Mouse (Mus musculus) forebrain, embryonic 14.5 days (tissue): ENCODE results near the gene Cdc42. TPM values are rescaled to one million over a fixed set of nuclear protein-coding genes. Genes with fewer than 3 reads are reported as not detected.

Source experiments
- ATAC-seq: fragments of 200-750 bp; cut with Nextera tagmentation; 2 replicates; pipeline ENCODE4 v1.8.0; 2017; ENCODE audit warnings: mild to moderate bottlenecking, moderate library complexity
- DNase-seq: peaks from one replicate; pipeline ENCODE4 v3.0.0-alpha.2; 2015; ENCODE audit warnings: low spot score
- H3K27ac ChIP-seq: fragments of 300-500 bp; sonication (generic); 2 replicates; pipeline ENCODE4 v1.5.1; 2014; ENCODE audit warnings: low read depth, mild to moderate bottlenecking, control low read depth, low read length, moderate library complexity
- H3K27me3 ChIP-seq: fragments of 300-500 bp; sonication (generic); replicated peaks from 2 replicates; pipeline ENCODE4 v1.6.1; 2014; ENCODE audit warnings: low read length, control low read depth, mixed read lengths; ENCODE audit not compliant: control insufficient read depth, insufficient read depth
- H3K36me3 ChIP-seq: fragments of 300-500 bp; sonication (generic); 2 replicates; pipeline ENCODE4 v1.6.1; 2014; ENCODE audit warnings: low read length, control low read depth; ENCODE audit not compliant: control insufficient read depth, insufficient read depth
- H3K4me1 ChIP-seq: fragments of 300-500 bp; sonication (generic); 2 replicates; pipeline ENCODE4 v1.6.1; 2014; ENCODE audit warnings: antibody characterized with exemption, low read length, control low read depth; ENCODE audit not compliant: control insufficient read depth, insufficient read depth
- H3K4me2 ChIP-seq: fragments of 300-500 bp; sonication (generic); 2 replicates; pipeline ENCODE4 v1.6.1; 2014; ENCODE audit warnings: mild to moderate bottlenecking, control low read depth, low read length
- H3K4me3 ChIP-seq: fragments of 300-500 bp; sonication (generic); 2 replicates; pipeline ENCODE4 v1.5.1; 2014; ENCODE audit warnings: low read depth, low read length, control low read depth
- H3K9ac ChIP-seq: fragments of 300-500 bp; sonication (generic); 2 replicates; pipeline ENCODE4 v1.6.1; 2014; ENCODE audit warnings: mild to moderate bottlenecking, low read length, control low read depth, moderate library complexity
- H3K9me3 ChIP-seq: fragments of 300-500 bp; sonication (generic); replicated peaks from 2 replicates; pipeline ENCODE4 v1.6.1; 2016; ENCODE audit warnings: low read length, control low read depth, mixed read lengths; ENCODE audit not compliant: control insufficient read depth
- WGBS: fragments of 180-500 bp; shearing (Covaris S2); extraction: QIAGEN DNeasy Blood & Tissue Kit; methylation state at CpG from one replicate; pipeline ENCODE4 v1.1.7; 2014; 5-methylcytosine and 5-hydroxymethylcytosine counted together
- polyA plus RNA-seq: library from polyadenylated mRNA; unstranded; fragments of >200 nt; fragmentation: Nextera tagmentation; extraction: Ambion mirVana; gene quantifications from 2 replicates; pipeline ENCODE4 v1.2.1, GENCODE M21; 2014

Cdc42 gene
- polyA plus RNA-seq, 1 experiment from 2014 or later, result 928 TPM

DNA sequence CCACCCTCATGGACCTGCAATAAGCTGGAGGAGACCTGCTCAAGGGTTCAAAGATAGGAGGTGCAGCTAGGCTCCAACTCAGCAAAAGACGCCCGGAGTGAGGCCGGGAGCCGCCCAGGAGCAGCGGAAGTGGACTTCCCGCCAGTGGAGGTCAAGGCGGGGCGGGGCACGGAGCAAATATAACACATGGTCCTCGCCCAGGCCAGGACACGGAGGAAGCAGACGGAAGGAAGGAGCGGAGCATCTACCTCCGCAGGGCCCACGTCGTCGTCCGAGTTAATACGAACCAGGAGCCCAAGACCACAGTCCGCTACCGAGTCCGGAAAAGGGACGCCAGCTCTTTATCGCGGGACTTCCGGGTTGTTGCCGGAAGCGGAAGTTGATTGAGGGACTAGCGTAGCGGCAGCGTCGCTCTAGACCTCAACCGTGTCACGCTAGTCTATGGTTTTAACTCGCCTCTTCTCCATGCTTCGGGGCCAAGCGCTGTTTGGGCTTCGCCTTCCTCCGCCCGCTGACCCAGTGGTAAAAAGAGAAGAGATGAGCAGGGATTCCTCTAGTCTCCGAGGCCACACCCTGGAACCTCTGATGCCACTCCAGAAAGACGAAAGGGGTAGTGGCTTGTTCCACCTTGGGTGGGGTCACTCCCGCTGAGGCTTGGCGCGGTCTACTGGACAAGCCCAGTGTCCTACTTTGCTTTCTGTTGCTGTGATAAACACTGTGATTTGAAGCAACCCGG lies 30.7 kb upstream of the Cdc42 start:
- H3K4me2 ChIP-seq, result peak overlapping the region; percentile 95
- no peaks in the 10 kb centered on the region for H3K27me3 ChIP-seq
- peak overlapping the region; percentile 88 for H3K9ac ChIP-seq
- peak overlapping the region; percentile 82 for H3K27ac ChIP-seq
- peak; percentile 97 for ATAC-seq
- DNase-seq, result peak; percentile 96
- H3K36me3 ChIP-seq, result no peaks in the 10 kb centered on the region
- H3K4me3 ChIP-seq, result peak overlapping the region; percentile 90
- WGBS, result 1% methylated on average over 46 of the region's 46 CpGs
- no peaks in the 10 kb centered on the region for H3K9me3 ChIP-seq
- peaks cover 8% of the 10 kb centered on the region for H3K4me1 ChIP-seq

DNA sequence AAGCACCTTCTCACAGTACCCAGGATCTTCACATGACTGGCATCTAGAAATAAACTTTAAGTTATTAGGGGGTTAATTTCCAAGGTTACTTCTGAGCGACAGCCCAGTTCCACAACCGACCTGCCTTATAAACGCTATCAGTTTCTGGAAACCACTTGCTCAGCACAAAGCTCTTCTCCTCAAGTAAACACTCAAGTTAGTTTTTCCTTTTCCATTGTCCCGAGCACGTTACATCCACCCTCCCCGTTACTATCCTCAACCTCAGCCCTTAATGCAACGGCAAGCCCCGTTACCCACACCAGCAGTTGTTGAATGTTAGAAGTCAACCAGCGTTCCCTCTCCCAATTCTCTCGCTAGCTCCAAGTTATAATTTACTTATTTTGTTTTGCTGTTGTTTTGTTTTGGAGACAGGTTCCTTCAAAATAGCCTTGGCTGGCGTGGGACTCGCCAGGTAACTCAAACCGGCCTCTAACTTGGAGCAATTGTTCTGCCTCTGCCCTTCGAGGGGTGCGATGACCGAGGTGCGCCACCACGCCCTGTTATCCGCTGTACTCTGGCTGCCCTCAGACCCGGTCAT lies 30.1 kb upstream of the Cdc42 start:
- no peak for ATAC-seq

DNA sequence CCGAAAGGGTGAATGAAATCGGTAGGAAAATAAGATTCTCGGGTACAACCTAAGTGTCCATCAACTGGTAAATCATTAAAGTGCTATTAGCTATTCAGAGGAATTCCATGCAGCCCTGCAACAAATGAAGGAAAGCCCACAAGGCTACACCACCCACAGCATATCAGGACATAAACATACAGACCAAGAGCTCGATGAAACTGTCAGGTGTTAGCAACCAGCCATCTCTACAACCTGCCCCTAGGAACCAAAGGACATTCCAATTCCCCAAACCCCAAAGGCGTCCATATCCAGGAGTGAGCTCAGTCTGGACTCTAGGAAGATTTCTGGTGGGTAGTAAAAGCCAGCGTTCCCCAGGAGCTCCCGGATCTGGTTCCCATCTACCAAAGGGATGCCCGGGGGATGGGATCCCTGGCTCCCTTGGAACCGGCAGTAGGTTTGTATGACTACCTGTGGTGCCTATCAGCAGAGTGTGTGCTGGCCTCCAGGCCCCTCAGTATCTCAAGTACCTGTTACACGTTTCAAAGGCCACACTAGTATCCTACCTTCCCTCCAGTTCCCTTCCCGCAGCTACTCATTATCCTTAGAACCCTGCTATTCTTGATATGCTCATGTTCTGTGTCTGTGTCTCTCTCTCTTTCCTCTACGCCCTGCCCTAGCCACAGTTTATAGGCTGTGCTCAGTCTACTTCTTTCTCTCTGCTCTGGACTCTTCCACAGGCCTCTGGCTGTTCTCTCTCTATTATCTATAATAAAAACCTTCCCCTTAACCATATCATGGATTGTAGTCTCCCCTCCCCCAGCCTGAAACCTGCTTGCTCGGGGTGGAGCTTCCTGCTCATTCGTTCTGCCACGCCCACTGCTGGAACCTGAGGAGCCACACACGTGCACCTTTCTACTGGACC lies 23.4 kb upstream of the Cdc42 start:
- Histone ChIP-seq H3K27ac (no peak overlapping the region), H3K4me1 (no peaks in the 10 kb centered on the region), H3K4me2 (no peak overlapping the region), H3K9ac (no peak overlapping the region), H3K27me3 (no peaks in the 10 kb centered on the region), H3K36me3 (no peaks in the 10 kb centered on the region), H3K9me3 (no peaks in the 10 kb centered on the region), H3K4me3 (no peak overlapping the region)
- 41% methylated on average over 14 of the region's 16 CpGs for WGBS
- DNase-seq (no peak), ATAC-seq (no peak)

More for the DNA sequence above, 30.1 kb upstream of the Cdc42 start:
- peak overlapping the region; percentile 88 for H3K9ac ChIP-seq
- peaks cover 8% of the 10 kb centered on the region for H3K4me1 ChIP-seq
- under 1% methylated on average over 20 of the region's 20 CpGs for WGBS
- H3K36me3 ChIP-seq, result no peaks in the 10 kb centered on the region
- no peaks in the 10 kb centered on the region for H3K9me3 ChIP-seq
- H3K4me3 ChIP-seq, result peak overlapping the region; percentile 90
- H3K27me3 ChIP-seq, result no peaks in the 10 kb centered on the region
- H3K4me2 ChIP-seq, result peak overlapping the region; percentile 95
- DNase-seq, result no peak
- peak overlapping the region; percentile 82 for H3K27ac ChIP-seq

- no peak overlapping the region for H3K4me3 ChIP-seq
- H3K36me3 ChIP-seq, result no peaks in the 10 kb centered on the region
- H3K4me1 ChIP-seq, result no peaks in the 10 kb centered on the region
- H3K27ac ChIP-seq, result no peak overlapping the region
- H3K4me2 ChIP-seq, result no peak overlapping the region
- H3K27me3 ChIP-seq, result no peaks in the 10 kb centered on the region
- H3K9ac ChIP-seq, result no peak overlapping the region
- ATAC-seq (no peak), DNase-seq (no peak)
- 86% methylated on average over 10 of the region's 10 CpGs for WGBS
- no peaks in the 10 kb centered on the region for H3K9me3 ChIP-seq
Observed at GRCm38 (mm10) chr4:137379713-137380255, 22.3 kb upstream of the Cdc42 start.

DNA sequence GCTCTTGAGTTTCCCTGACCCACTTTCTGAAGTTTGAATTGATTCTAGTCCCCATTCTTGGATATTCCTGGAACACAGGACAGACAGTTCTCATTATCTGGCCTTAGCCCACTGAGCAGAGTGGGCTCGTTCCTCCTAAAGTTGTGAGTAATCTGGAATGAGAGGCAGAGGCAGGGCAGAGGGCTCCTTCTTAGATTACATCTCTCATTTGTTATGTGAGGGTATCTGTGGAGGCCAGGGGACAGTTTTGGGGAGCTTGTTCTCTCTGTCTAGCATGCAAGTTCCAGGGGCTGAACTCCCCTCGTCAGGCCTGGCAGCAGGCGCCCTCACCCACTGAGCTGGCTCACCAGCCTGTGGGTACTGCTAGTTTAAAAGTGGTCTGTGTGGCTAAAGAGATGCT lies 21.6 kb upstream of the Cdc42 start:
- Histone ChIP-seq H3K4me3 (no peak overlapping the region), H3K4me2 (no peak overlapping the region), H3K4me1 (no peaks in the 10 kb centered on the region), H3K9ac (no peak overlapping the region), H3K36me3 (no peaks in the 10 kb centered on the region), H3K27ac (no peak overlapping the region), H3K27me3 (no peaks in the 10 kb centered on the region), H3K9me3 (no peaks in the 10 kb centered on the region)
- 79% methylated on average over 3 of the region's 3 CpGs for WGBS
- DNase-seq, result no peak
- ATAC-seq, result no peak

DNA sequence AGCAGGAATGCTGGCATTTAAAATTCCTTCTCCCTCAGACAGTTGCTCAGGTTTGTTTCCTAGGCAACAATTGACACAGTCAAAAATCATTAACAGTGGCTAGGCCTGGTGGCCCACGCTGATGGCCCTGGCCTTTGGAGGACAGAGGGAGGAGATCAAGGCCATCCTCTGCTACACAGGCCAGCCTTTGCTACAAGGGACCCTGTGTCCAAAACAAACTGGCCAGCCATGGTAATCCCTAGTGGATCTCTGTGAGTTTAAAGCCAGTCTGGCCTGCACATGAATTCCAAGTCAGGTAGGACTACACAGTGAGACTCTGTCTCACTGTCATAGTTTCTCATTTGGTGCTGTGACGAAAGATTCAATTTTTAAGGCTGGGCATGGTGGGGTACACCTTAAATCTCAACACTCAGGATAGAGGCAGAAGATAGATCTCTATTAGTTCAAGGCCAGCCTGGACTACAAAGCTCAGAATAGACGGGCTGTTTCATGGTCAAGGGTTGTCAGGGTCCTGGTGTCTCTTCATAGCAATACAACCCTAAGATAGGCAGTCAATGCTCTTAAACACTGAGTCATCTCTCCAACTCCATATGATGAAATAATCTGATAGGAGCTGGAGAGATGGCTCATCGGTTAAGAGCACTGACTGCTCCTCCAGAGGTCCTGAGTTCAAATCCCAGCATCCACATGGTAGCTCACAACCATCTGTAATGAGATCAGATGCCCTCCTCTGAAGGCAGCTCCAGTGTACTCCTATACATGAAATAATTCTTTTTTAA lies 20.2 kb upstream of the Cdc42 start:
- no peak for ATAC-seq
- WGBS, result 82% methylated on average over 4 of the region's 4 CpGs
- H3K4me3 ChIP-seq, result no peak overlapping the region
- no peak overlapping the region for H3K4me2 ChIP-seq
- H3K4me1 ChIP-seq, result no peaks in the 10 kb centered on the region
- no peak for DNase-seq
- no peaks in the 10 kb centered on the region for H3K9me3 ChIP-seq
- H3K27ac ChIP-seq, result no peak overlapping the region
- H3K36me3 ChIP-seq, result no peaks in the 10 kb centered on the region
- no peak overlapping the region for H3K9ac ChIP-seq
- no peaks in the 10 kb centered on the region for H3K27me3 ChIP-seq

GRCm38 (mm10) chr4:137376778-137377177 lies 19.3 kb upstream of the Cdc42 start:
- Histone ChIP-seq H3K4me1 (no peaks in the 10 kb centered on the region), H3K36me3 (no peaks in the 10 kb centered on the region), H3K27me3 (no peaks in the 10 kb centered on the region), H3K27ac (no peak overlapping the region), H3K9me3 (no peaks in the 10 kb centered on the region), H3K9ac (no peak overlapping the region), H3K4me2 (no peak overlapping the region), H3K4me3 (no peak overlapping the region)
- ATAC-seq (no peak), DNase-seq (no peak)
- WGBS, result 62% methylated on average over 2 of the region's 2 CpGs
